Mouse (Mus musculus) forebrain, embryonic 13.5 days (tissue): Measurements from ENCODE around the gene Tekt4. TPM values are rescaled to one million over a fixed set of nuclear protein-coding genes. Genes with fewer than 3 reads are reported as not detected.

Experiments used
- ATAC-seq: fragments of 200-750 bp; cut with Nextera tagmentation; 2 replicates; pipeline ENCODE4 v1.8.0; 2017
- H3K27ac ChIP-seq: fragments of 300-500 bp; sonication (generic); 2 replicates; pipeline ENCODE4 v1.5.1; 2015; ENCODE audit warnings: inconsistent platforms, mild to moderate bottlenecking, moderate library complexity
- H3K27me3 ChIP-seq: fragments of 300-500 bp; sonication (generic); 2 replicates; pipeline ENCODE4 v1.6.1; 2015; ENCODE audit warnings: mild to moderate bottlenecking, inconsistent platforms
- H3K36me3 ChIP-seq: fragments of 300-500 bp; sonication (generic); 2 replicates; pipeline ENCODE4 v1.6.1; 2015; ENCODE audit warnings: mild to moderate bottlenecking, inconsistent platforms; ENCODE audit not compliant: poor library complexity, severe bottlenecking
- H3K4me1 ChIP-seq: fragments of 300-500 bp; sonication (generic); 2 replicates; pipeline ENCODE4 v1.6.1; 2015; ENCODE audit warnings: inconsistent platforms
- H3K4me2 ChIP-seq: fragments of 300-500 bp; sonication (generic); 2 replicates; pipeline ENCODE4 v1.6.1; 2015; ENCODE audit warnings: inconsistent platforms, mild to moderate bottlenecking, moderate library complexity
- H3K4me3 ChIP-seq: fragments of 300-500 bp; sonication (generic); 2 replicates; pipeline ENCODE4 v1.5.1; 2015; ENCODE audit warnings: mild to moderate bottlenecking, inconsistent platforms
- H3K9ac ChIP-seq: fragments of 300-500 bp; sonication (generic); 2 replicates; pipeline ENCODE4 v1.6.1; 2015; ENCODE audit warnings: mild to moderate bottlenecking, inconsistent platforms
- H3K9me3 ChIP-seq: fragments of 300-500 bp; sonication (generic); replicated peaks from 2 replicates; pipeline ENCODE4 v1.6.1; 2016; ENCODE audit warnings: inconsistent platforms
- WGBS: fragments of 180-500 bp; shearing (Covaris S2); methylation state at CpG from one replicate; pipeline ENCODE4 v1.1.7; 2015; 5-methylcytosine and 5-hydroxymethylcytosine counted together
- polyA plus RNA-seq: library from polyadenylated mRNA; unstranded; fragments of >200 nt; fragmentation: Nextera tagmentation; extraction: Ambion mirVana; gene quantifications from 2 replicates; pipeline ENCODE4 v1.2.1, GENCODE M21; 2015

Tekt4 gene
- polyA plus RNA-seq, 1 experiment from 2014 or later: 0.57 TPM

- no peak for ATAC-seq
- peak within 1 kb of the TSS; percentile 59 for H3K4me2 ChIP-seq
- peaks cover 66% of the 10 kb centered on the region for H3K27me3 ChIP-seq
- no peaks in the 10 kb centered on the region for H3K9me3 ChIP-seq
- 1% methylated on average over 22 of the region's 28 CpGs for WGBS
- H3K36me3 ChIP-seq: no peaks in the 10 kb centered on the region
- peak within 1 kb of the TSS; percentile 60 for H3K9ac ChIP-seq
- peaks cover 6% of the 10 kb centered on the region for H3K4me1 ChIP-seq
- no peak within 1 kb of the TSS for H3K27ac ChIP-seq
- peak within 1 kb of the TSS; percentile 31 for H3K4me3 ChIP-seq
These were observed 42.6 kb downstream of the Tekt4 start, which contains the start of gene Sstr5 for GRCm38 (mm10) chr17:25497013-25497412. Gene Sstr5, minus strand, starts transcription at chr17:25497288.

GRCm38 (mm10) chr17:25502599-25502998 lies 48.2 kb downstream of the Tekt4 start:
- no peak for ATAC-seq
- Histone ChIP-seq H3K27ac (no peak overlapping the region), H3K9me3 (no peaks in the 10 kb centered on the region), H3K9ac (no peak overlapping the region), H3K36me3 (no peaks in the 10 kb centered on the region), H3K27me3 (peaks cover 40% of the 10 kb centered on the region), H3K4me2 (no peak overlapping the region), H3K4me1 (no peaks in the 10 kb centered on the region), H3K4me3 (no peak overlapping the region)
- WGBS: 90% methylated on average over 4 of the region's 4 CpGs

- peaks cover 22% of the 10 kb centered on the region; the same call in 1 of the 2 replicates for H3K27me3 ChIP-seq
- H3K27ac ChIP-seq: no peak overlapping the region
- no peaks in the 10 kb centered on the region for H3K36me3 ChIP-seq
- H3K4me1 ChIP-seq: peaks cover 3% of the 10 kb centered on the region; the same call in 1 of the 2 replicates
- H3K4me3 ChIP-seq: no peak overlapping the region
- no peaks in the 10 kb centered on the region for H3K9me3 ChIP-seq
- H3K9ac ChIP-seq: no peak overlapping the region
- no peak overlapping the region for H3K4me2 ChIP-seq
- WGBS: 18% methylated on average over 3 of the region's 3 CpGs
- 0 out of 2 replicates have a peak, but pooled peaks have one; percentile 24 for ATAC-seq
These were observed 53.4 kb downstream of the Tekt4 start for GRCm38 (mm10) chr17:25507799-25508198.

- Histone ChIP-seq H3K36me3 (no peaks in the 10 kb centered on the region), H3K27me3 (peaks cover 20% of the 10 kb centered on the region; the same call in 1 of the 2 replicates), H3K4me3 (no peak overlapping the region), H3K9me3 (no peaks in the 10 kb centered on the region), H3K9ac (no peak overlapping the region), H3K4me1 (peaks cover 3% of the 10 kb centered on the region; the same call in 1 of the 2 replicates), H3K4me2 (no peak overlapping the region), H3K27ac (no peak overlapping the region)
- 59% methylated on average over 7 of the region's 7 CpGs for WGBS
- ATAC-seq: peak; percentile 16; the same call in 1 of the 2 replicates
These were observed 54.6 kb downstream of the Tekt4 start for GRCm38 (mm10) chr17:25508860-25509577.

GRCm38 (mm10) chr17:25510074-25510830 lies 55.8 kb downstream of the Tekt4 start:
- Histone ChIP-seq H3K27ac (no peak overlapping the region), H3K9ac (no peak overlapping the region)

GRCm38 (mm10) chr17:25511876-25512275 lies 57.5 kb downstream of the Tekt4 start:
- 78% methylated on average over 3 of the region's 3 CpGs for WGBS
- Histone ChIP-seq H3K9ac (no peak overlapping the region), H3K36me3 (no peaks in the 10 kb centered on the region), H3K27me3 (peaks cover 13% of the 10 kb centered on the region; the same call in 1 of the 2 replicates), H3K4me1 (peaks cover 3% of the 10 kb centered on the region; the same call in 1 of the 2 replicates), H3K27ac (no peak overlapping the region), H3K4me3 (no peak overlapping the region), H3K9me3 (no peaks in the 10 kb centered on the region), H3K4me2 (no peak overlapping the region)
- no peak for ATAC-seq

More at GRCm38 (mm10) chr17:25510074-25510830, 55.8 kb downstream of the Tekt4 start:
- no peak for ATAC-seq
- no peak overlapping the region for H3K4me2 ChIP-seq
- H3K36me3 ChIP-seq: no peaks in the 10 kb centered on the region
- H3K4me3 ChIP-seq: no peak overlapping the region
- WGBS: 86% methylated on average over 10 of the region's 10 CpGs
- no peaks in the 10 kb centered on the region for H3K9me3 ChIP-seq
- peaks cover 20% of the 10 kb centered on the region; the same call in 1 of the 2 replicates for H3K27me3 ChIP-seq
- H3K4me1 ChIP-seq: peaks cover 3% of the 10 kb centered on the region; the same call in 1 of the 2 replicates

- no peaks in the 10 kb centered on the region for H3K9me3 ChIP-seq
- no peak overlapping the region for H3K4me3 ChIP-seq
- peaks cover 10% of the 10 kb centered on the region for H3K4me1 ChIP-seq
- no peak overlapping the region for H3K9ac ChIP-seq
- 0 out of 2 replicates have a peak, but pooled peaks cover 2% of the 10 kb centered on the region for H3K27me3 ChIP-seq
- WGBS: 93% methylated on average over 2 of the region's 2 CpGs
- H3K36me3 ChIP-seq: no peaks in the 10 kb centered on the region
- H3K4me2 ChIP-seq: no peak overlapping the region
- ATAC-seq: no peak
- H3K27ac ChIP-seq: no peak overlapping the region
These were observed 59.6 kb downstream of the Tekt4 start for GRCm38 (mm10) chr17:25514055-25514454.

GRCm38 (mm10) chr17:25516315-25516714 lies 61.9 kb downstream of the Tekt4 start:
- H3K4me1 ChIP-seq: peaks cover 19% of the 10 kb centered on the region
- H3K4me2 ChIP-seq: no peak overlapping the region
- WGBS: 40% methylated on average over 5 of the region's 5 CpGs
- no peak overlapping the region for H3K9ac ChIP-seq
- H3K9me3 ChIP-seq: no peaks in the 10 kb centered on the region
- no peak overlapping the region for H3K4me3 ChIP-seq
- H3K36me3 ChIP-seq: no peaks in the 10 kb centered on the region
- 0 out of 2 replicates have a peak, but pooled peaks cover 2% of the 10 kb centered on the region for H3K27me3 ChIP-seq
- no peak for ATAC-seq
- no peak overlapping the region for H3K27ac ChIP-seq

GRCm38 (mm10) chr17:25518144-25518543 lies 63.7 kb downstream of the Tekt4 start:
- 74% methylated on average over 17 of the region's 17 CpGs for WGBS
- Histone ChIP-seq H3K4me3 (no peak overlapping the region), H3K4me1 (peaks cover 19% of the 10 kb centered on the region), H3K4me2 (no peak overlapping the region), H3K9ac (no peak overlapping the region), H3K27me3 (no peaks in the 10 kb centered on the region), H3K9me3 (no peaks in the 10 kb centered on the region), H3K36me3 (no peaks in the 10 kb centered on the region), H3K27ac (peak overlapping the region; percentile 38; the same call in 1 of the 2 replicates)
- peak; percentile 86 for ATAC-seq

GRCm38 (mm10) chr17:25519511-25519910 lies 65.1 kb downstream of the Tekt4 start:
- no peak for ATAC-seq
- H3K4me1 ChIP-seq: peaks cover 19% of the 10 kb centered on the region

GRCm38 (mm10) chr17:25520492-25520891 lies 66.1 kb downstream of the Tekt4 start:
- ATAC-seq: peak; percentile 44; the same call in 1 of the 2 replicates
- no peak overlapping the region for H3K4me3 ChIP-seq
- peaks cover 19% of the 10 kb centered on the region for H3K4me1 ChIP-seq
- no peaks in the 10 kb centered on the region for H3K9me3 ChIP-seq
- no peak overlapping the region for H3K9ac ChIP-seq
- WGBS: 45% methylated on average over 9 of the region's 9 CpGs
- no peak overlapping the region for H3K27ac ChIP-seq
- no peaks in the 10 kb centered on the region for H3K36me3 ChIP-seq
- H3K4me2 ChIP-seq: no peak overlapping the region
- no peaks in the 10 kb centered on the region for H3K27me3 ChIP-seq

More at GRCm38 (mm10) chr17:25519511-25519910, 65.1 kb downstream of the Tekt4 start:
- no peaks in the 10 kb centered on the region for H3K27me3 ChIP-seq
- H3K36me3 ChIP-seq: no peaks in the 10 kb centered on the region
- H3K4me2 ChIP-seq: no peak overlapping the region
- H3K27ac ChIP-seq: peak overlapping the region; percentile 31; the same call in 1 of the 2 replicates
- H3K4me3 ChIP-seq: no peak overlapping the region
- no peak overlapping the region for H3K9ac ChIP-seq
- WGBS: 54% methylated on average over 5 of the region's 5 CpGs
- no peaks in the 10 kb centered on the region for H3K9me3 ChIP-seq

- Histone ChIP-seq H3K27me3 (no peaks in the 10 kb centered on the region), H3K9ac (no peak overlapping the region), H3K36me3 (no peaks in the 10 kb centered on the region), H3K4me3 (no peak overlapping the region), H3K27ac (no peak overlapping the region), H3K4me2 (no peak overlapping the region), H3K4me1 (peaks cover 19% of the 10 kb centered on the region), H3K9me3 (no peaks in the 10 kb centered on the region)
- no peak for ATAC-seq
- WGBS: 89% methylated on average over 12 of the region's 12 CpGs
These were observed 67.7 kb downstream of the Tekt4 start for GRCm38 (mm10) chr17:25522080-25522479.
